Mouse (Mus musculus) kidney, postnatal 10 days (tissue): ENCODE measurements at regions not wholly inside any gene's neighbourhood (a gene's known extent, or its start where the extent isn't known, plus 50 kb on each side); places are given as distances from the start of the nearest gene placed in this dataset.

Experiments used
- DNase-seq: peaks from one replicate; pipeline ENCODE4 v3.0.0; 2021; ENCODE audit warnings: mixed read lengths

DNA sequence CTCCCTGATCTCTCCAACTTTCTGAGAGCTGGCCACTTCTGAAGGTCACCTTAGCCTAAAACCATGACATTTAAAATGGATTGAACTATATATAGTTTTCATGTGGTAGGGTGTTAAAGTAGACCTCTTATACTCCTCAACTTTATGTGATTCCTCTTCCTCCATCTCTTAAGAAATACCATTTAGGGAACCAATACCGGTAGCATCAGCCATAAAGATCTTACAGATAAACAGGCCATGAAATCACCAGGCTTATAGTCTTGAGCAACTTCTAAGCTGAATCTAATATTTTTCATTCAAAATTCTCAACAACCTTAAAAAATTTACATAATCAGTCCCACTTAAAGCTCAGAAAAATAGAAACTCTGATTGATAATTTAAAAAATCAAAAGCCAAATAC, 56.2 kb downstream of the Rpl36a-ps1 start:
- DNase-seq: no peak

DNA sequence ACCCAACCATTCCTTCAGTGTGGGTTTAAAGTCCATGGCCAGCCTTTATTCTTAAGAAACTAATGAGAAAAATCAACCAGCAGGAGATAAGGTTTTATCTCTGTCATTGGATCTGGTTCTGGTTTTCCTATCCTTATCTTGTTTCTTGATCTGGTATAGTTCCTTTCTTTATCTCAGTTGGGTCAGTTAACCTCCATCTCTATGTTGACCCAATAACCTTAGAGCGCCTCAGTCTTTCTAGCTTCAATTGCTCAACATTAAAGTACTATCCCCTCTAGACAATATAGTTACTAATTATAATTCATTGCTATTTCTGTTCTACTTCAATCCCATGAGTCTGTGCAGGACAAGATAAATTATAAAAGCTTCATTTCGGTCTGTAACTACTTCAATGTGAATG, 56.7 kb downstream of the Rpl36a-ps1 start:
- no peak for DNase-seq

DNA sequence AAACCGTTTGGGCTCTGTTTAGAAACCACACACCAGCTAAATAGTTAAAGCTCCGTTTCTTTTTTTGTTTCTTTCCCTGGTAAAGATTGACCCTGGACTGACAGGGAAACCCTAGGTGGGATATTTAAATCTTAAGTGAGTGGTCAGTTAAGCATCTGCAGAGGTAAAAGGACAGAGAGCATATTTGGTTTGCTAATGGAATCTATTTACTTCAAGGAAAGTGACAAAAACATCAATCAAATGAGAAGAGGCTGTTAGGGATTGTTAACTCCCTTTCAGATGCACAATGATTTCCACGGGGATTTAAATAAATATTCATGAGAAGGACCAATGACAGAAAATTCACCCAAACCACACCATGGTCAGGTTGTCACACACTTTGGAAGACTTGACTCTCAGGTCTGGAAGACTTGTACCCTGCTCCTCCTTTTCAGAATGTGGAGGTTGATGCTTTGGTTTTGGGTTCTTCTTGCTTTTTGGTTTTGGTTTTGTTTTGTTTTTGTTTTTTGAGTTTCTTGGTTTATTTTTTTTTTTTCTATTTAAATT, 60.7 kb downstream of the Rpl36a-ps1 start:
- DNase-seq: no peak

DNA sequence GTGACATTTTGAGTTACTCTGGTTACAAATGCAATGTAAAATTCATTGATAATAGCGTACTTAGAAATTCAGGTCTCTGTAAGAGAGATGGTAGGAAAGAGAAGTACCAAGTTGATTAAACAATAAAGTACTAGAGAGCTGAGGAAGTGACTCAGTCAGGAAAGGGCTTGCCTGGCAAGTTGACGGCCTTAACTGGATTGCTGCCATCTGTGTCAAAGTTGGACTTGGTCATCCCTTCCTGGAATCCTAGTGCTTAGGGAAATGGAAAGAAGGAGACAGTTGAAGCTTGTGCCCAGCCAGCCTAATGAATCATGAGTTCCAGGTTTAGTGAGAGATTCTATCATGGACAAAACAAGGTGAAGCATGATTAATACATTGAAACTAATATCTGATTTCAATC, 64.8 kb downstream of the Rpl36a-ps1 start:
- DNase-seq: peak; percentile 34

DNA sequence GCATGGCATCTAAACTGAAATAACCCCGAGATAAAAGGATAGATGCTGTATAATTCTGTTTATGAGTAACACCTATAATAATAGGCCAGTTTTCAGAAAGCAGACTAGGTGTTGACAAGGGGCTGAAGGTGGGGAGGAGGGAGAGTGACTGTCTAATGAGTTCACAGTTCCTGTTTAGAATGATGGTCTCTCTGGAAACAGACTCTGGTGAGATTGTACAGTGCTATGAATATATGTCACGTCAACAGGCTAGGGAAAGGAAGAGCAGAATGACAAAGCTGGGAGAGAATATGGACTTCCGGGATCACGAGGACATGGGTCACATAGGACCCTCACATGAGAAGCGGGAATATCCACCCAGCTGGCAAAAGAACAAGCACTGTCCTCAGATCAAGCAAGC, 85.9 kb downstream of the Rpl36a-ps1 start:
- DNase-seq: no peak

DNA sequence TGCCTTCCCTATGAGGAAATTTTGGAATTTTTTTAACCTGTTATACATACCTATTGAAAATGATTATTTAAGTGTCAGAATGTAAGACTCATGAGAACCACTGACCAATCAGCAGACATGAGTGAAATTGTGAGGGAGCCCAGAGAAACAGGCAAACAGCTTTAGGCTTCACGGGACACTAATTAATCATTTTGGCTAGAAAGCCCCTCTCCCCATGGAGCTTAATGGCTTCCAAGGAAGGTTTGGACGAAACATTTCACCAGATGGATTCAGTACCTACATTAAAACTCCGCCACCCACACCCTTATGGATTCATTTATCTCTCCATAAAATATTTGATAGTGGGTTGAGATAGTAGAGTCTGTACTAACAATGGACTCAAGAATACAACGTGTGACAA, 95.2 kb downstream of the Rpl36a-ps1 start:
- no peak for DNase-seq

DNA sequence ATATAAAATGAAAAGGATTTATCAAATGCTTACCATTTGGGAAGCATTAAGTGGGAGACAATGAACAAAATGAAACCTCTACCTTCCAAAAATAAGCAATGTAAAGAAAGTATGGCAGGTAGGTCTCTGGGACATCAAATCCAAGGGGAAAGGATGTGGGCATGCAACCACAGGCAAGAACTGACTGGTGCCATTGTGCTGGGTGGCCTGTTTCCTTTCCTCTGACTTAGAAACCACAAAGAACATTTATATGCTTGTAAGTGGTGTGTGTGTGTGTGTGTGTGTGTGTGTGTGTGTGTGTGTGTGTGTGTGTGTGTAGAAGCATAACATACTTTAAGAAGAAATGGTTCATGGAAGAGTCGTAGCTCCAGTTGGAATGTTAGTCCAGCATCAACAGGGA, 96.7 kb downstream of the Rpl36a-ps1 start:
- DNase-seq: no peak

DNA sequence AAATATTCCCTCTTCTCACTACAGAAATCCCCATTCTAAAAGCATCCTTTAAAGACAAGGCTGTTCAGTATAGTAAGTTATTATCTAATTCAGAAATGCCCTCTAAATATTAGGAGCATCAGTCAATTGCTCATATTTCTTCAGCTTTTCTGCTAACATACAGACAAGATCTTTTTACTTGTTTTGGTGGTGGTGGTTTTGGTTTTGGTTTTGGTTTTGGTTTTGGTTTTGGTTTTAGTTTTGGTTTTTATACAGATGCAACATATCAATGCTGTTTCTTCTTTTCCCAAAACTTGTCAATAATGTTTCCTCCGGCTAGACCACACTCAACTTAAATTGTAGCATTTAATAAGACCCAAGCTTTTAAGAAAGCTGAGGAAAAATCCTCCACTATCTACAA, 98.2 kb downstream of the Rpl36a-ps1 start:
- no peak for DNase-seq

DNA sequence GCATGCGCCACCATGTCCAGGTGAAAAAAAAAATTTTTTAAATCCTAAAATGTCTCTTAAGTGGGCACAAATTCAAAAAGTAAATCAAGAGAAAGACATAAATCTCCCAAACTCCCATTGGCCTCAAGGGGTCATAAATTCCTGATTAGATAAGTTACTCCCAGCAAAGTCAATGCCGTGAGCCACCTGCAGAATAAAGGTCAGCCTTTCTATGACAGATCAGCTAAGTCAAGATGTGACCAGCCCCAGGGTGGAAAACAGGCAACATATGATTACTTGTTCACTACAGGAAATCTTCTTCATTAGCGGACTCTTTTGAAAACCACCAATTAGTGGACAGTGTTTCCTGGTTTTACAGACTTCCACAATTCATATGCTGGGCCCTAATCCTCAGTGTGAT, 101.4 kb downstream of the Rpl36a-ps1 start:
- DNase-seq: no peak

DNA sequence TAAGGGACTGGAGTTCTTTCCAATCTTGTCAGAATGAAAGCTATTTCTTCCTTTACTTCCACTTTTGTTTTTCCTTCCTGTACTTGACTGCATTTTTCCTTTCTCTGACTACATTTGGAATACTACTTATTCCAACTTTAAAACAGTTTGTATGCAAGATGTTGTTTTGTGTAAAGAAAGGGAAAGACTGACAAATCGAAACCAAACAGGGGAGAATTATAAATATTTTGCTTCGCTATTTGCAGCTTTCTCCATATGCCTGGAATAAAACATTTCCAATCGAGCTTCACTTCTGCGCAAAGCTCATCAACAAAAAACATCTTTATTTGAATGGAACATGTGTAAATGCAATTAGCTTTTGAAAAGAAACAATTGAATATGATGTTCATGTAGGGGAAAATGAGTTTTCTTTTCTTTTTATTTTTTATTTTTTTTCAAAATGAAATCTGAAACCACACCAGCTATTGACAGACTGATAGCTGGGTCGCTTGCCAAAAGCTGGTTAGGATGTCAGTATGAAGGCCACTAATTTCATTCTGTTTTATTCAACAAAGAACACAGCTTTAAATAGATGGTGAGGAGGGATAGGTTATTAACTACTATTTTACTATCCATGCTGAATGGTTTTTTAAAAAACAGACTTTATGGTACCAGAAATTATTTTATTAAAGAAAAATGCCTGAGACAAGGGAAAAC, 102.7 kb downstream of the Rpl36a-ps1 start:
- DNase-seq: no peak

DNA sequence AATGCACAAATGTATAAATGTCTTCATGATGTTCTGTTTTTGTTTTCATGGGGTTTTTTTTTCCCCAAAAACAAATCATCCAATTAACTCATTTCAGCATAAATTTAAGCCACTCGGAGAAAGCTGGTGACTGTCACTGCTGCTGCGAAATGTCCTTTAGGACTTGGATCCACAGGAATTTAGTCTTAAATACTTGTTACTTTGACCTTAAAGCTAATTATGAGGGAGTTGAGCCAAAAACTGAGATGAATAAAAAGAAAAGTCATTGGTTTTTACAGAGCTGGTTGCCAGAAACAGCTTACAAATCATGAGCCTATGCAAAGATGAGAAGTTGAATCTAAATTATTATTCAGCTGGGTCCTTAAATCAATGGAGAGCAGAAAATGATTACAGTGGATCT, 106.5 kb downstream of the Rpl36a-ps1 start:
- DNase-seq: no peak

DNA sequence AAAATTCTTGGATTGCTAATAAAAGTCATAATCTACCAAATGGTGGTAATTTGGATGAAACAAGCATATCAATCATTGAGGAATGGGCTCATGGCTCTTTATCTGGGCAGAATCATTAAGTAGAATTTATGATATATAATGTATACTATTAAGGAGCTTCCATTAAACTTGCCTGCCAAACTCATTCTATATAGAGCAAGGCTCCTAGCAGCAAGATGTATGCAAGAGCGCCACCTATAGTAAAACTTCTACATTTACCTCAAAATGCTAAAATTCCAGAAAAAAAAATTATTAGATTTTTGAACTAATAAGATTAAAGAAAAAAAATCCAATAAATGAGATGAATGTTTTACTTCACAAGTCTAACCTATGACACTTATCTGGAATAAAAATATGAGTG, 107.1 kb downstream of the Rpl36a-ps1 start:
- DNase-seq: no peak

DNA sequence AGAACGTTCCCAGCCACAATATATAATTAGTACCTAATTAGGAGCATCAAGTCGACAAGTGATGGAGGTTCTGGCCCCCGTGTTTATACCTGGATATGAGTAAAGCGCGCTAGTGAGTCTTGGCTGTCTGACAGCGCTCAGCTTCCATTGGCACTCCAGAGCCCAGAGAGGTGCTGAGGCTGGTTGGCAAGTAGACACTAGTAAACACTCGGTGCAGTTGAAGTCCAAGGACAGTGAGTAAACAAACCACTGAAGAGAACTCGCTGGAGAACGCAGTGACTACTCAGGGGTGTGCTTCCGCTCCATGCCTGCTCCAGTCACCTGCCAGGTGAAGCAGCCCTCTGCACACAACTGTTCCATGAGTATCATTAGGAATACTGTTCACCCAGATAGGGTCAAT, 111.5 kb downstream of the Rpl36a-ps1 start:
- no peak for DNase-seq

DNA sequence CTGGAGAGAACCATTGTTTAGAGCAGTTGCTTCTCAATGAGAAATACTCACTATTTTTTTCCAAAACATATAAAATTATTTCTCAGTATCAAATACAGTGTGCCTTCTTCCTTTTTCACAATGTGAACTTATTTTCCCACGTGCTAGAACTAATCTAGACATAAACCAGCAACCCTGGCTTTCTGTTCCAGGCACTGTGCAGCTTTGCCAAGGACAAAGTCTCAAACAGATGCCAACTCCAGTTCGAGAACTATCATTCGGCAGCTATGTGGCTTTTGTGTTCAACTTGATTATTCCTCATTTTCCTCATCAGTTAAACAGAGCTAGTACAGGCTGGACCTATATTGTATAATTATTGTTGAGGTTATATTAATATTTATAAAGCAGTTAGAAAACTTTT, 116.2 kb downstream of the Rpl36a-ps1 start:
- DNase-seq: no peak

DNA sequence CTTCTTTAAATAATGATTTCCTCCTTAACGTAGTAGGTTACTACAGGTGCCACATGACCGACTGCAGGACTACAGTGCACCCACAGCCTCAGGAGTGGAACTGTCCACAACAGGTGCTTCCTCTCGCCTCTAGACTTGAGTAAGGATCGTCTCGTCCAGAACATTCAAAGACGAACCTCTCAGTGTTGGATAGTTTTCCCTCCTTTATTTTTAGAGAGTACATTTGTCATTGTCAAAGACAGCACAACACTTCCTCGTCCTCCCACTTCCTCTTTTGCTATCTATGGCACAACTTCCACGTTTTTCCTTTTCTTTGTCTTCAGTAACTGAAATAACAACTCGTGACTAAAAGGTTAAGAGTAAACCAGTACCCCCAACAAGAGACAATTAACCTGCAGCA, 120.7 kb downstream of the Rpl36a-ps1 start:
- no peak for DNase-seq

DNA sequence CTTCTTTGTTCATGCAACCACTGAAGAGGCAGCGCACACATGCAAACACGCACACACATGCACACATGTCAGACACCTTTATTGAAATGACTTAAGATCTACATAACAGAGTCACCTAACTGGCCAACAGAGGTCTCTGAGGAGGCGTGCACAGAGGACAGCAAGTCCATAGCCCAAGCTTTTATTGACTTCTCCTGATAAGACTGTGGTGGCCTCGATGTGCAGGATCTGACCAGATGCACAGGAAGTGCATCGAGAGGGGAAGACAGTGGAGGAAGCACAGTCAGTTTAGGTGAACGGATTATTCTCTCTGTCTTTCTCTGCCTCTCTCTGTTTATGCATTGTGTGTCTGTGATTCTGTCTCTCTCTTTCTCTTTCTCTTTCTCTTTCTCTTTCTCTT, 124.2 kb downstream of the Rpl36a-ps1 start:
- DNase-seq: no peak

DNA sequence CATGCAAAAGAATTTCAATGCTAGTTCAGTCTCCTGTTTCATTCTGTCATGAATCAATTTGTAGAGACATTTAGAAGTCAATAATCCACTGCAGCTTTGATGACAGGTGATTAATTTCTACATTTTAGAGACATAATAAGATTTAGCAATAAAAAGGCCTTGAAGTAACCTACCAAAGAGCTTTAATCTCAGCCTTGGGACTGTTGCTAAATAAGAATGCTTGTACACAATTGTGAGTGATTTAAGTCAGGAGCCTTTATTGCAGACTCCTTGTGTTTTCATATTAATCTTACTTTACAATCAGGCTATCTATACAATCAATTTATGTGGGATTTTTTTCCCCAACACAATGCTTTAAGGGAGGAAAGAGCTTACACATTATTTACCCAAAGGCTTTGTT, 127.2 kb downstream of the Rpl36a-ps1 start:
- no peak for DNase-seq

DNA sequence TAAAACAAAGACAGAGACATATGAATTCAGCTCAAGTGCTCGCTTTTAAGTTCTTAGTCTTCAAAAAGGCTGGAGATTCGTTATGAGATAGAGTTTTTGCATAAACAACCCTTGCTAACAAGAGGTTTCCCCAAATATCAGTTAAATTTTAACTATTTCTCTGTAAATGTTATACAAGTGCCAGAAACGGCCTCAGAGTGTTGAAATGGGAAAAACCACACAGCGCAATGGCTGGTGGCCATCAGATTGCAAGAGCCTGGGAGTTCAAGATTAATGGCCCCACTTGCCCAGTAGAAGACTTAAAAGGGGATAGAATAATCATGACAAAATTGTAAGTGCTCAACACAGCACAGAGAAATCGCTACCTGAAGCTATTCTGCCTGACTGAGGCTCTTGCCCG, 130.1 kb downstream of the Rpl36a-ps1 start:
- peak; percentile 15 for DNase-seq

DNA sequence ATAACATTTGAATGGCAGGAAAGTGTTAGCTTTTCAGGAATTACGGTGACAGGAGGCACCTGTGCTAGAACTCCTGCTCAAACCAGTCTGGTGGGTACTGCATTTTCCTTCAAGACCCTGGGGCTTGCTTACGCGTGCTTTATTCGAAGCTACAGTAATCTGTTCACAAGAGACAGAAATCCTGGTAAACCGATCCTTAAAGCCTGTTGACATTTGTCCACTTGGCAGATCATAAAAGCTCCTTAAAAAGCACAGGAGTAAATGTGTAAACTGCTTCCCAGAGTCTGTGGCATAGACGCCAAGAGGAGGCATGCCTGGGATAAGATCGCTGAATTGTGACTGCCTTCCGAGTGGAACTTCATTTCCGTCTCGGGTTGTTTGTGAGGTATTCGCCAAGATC, 130.5 kb downstream of the Rpl36a-ps1 start:
- DNase-seq: peak; percentile 44

DNA sequence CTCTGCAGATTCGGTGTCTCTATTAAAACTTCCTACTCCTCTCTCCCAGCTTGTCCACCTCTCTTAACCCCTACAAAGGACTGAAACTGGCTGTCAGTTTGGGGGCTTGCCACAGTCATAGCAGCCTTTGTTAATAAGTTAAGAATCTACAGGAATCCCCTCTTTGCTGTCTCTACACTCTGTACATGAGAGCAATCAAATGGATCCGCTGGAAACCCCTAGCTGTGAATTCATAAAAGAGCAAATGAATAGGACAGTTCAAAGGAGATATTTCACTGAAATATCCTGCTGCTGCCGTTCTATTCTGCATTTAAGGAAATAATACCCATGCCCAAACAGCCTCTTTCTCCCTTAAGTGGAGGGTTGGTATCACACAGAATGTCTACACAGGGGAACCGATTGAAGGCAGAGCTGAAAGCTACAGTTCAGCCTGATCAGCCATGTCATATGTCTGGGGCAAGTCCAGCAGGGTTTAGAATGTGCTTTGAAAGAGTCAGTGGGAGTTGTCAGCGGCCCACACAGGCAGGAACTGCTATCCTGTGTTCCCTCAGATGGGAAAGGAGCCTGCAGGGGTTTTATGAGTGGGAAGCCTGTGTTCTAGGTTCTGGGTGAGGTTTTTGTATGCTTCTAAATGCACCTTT, 131.9 kb downstream of the Rpl36a-ps1 start:
- DNase-seq: no peak

DNA sequence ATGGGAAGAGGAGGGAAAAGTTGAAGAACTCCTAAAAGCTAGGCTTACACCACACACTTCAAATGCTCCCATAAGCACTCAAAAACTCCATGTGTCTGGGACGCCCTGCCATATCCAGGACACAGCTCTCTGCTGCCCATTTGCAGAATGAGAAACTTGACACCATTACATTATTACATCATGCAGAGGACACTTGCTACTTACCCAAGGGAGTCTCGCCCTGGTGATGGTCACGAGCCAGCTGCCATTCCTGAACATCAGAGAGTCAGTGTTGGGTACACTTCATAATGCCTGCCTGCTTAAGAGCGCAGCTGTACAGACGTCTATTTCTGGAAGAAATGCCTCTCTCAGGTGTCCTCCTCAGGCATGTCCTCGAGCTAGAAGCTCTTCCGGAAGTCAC, 135.3 kb downstream of the Rpl36a-ps1 start:
- no peak for DNase-seq

DNA sequence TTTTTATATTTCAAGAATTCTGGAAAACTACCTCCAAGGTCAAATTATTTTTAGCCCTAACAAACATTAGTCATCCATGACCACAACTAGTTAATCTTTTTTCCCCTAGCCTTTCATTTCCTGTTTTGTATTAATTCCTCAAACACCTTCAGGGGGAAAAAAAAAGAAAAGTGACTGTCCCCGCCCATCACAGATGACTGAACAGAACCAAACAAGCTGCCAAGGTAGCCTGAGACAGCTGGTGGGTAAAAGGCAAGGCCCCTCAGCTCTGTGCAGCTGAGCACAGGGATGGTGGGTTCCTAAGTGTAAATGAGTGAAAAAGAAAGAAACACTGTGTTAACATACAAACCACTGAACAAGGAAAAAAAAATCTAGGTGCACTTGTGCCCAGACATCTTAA, 145.6 kb downstream of the Rpl36a-ps1 start:
- DNase-seq: no peak

DNA sequence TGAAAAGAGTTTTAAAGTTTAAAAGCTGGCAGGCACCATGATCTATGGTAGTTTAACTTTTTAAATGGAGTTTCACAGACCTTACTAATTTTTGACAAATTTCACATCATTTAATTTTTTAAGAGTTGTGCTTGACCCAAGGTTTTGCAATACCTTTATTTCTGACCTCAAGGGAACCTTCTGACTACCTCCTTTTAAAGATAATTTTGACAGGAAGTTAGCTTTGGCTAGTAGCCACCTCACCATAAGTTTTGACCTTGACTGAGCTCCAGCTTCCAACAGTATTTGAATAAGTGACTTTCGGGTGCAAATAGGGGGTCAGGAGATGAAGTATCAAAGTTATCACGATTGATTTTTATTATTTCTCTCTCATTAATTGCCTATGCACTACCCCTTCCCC, 149.9 kb downstream of the Rpl36a-ps1 start:
- no peak for DNase-seq

DNA sequence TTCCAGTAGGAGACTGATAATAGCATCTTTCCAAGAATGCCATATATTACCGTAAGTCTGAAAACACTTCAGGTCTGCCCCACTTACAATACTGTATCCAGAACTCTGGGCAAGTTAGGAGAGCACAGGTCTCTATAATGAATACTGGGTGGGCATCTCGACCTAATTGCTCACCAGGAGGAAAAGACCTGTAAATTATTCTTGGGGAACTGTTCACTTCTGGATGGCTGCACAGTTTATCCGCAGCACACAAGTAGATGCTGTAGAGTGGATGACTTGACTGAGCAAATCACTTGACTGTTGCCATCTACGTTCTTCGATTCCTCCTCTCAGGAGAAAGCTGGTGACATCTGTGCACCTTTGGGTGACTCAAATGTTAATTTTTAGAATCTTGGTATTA, 159.8 kb downstream of the Rpl36a-ps1 start:
- no peak for DNase-seq
